Mouse (Mus musculus) embryo, embryonic 10 days (tissue): Measurements from ENCODE around the gene Prss8.
"Not testable (repeated sequence)": the region's sequence is repeated elsewhere in the genome, so short reads cannot be mapped to it uniquely, and the experiment has no call there.

ENCODE experiments used
- DNase-seq: peaks from one replicate; pipeline ENCODE4 v3.0.0-alpha.2; 2015; ENCODE audit warnings: low spot score

Gene Prss8

DNA sequence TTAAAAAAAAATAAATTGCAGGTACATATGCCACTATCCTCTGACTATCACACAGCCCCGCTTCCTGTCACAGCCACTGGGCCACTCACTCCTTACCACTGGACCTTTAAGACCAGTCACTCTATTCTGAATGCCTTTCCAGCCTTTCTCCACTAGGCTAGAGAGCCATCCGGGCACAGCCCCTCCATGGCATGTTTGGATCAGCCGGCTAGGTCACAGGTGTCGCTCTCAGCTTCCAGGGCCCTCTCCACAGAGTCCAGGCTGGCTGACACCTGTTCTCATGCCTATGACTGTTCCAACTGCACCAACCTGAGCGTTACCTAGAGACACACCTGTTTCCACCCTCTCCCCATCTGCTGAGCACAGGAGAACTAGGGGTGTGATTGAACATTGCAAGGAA is 1.3 kb downstream of the Prss8 start:
- no peak for DNase-seq

DNA sequence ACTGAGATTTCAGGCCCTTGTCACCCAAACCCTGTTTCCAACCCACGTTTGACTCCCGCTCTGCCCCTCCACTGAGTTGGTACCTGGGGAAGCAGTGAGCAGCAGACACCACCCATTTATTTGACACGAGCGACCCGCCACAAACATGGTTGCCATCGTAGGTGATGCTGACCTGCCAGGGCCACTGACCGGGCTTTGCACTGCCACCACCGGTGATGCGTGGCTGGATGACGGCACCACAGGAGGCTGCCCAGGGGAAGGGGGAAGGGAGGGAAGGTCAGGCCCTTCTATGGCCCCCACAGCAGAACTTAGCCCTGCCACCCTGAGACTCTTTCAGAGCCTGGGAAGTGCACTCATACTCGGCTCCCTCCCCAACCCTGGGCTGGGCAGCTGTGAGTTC is 2.2 kb downstream of the Prss8 start:
- DNase-seq: no peak

DNA sequence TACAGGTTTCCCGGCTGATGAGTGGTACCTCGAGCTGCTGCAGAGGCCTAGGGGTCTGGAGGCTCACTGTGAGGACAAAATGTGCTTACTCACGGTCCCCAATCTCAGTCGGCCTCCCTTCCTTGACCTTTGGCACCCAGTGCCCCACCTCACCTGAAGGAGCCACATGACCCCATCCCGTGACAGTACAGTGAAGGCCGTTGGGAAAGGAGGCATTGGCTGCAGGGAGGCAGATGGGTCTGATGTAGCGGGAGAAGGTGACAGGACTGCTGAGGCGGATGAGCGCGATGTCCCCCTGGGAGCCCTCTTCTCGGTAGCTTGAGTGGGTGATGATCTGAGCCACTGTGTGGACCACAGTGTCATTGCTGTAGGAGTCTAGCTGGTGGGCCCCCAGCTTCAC is 3.1 kb downstream of the Prss8 start:
- no peak for DNase-seq

DNA sequence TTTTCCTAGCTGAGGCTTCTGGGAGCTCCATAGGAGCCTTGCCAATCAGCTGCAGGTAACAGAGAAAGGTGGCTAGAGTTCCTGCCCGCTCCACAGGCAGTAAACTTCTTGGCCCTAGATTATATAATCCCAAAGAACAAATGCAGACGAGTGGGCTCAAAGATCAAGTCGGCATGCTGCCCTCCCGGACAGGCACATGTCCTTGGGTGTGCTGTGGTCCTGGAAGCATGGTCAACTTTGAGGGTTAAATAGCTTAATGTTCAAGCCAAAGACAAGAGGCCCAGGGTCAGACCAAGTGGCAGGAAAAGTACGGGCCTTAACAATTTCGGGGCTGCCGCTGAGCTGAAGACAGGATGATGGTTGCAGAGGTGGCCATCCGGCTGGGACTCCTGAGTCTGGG is 3.8 kb downstream of the Prss8 start:
- no peak for DNase-seq

- peak; percentile 38 for DNase-seq
Observed at GRCm38 (mm10) chr7:127925252-127925651, 4.7 kb downstream of the Prss8 start.

- no peak for DNase-seq
Observed at GRCm38 (mm10) chr7:127923714-127924113, 6.2 kb downstream of the Prss8 start.

DNA sequence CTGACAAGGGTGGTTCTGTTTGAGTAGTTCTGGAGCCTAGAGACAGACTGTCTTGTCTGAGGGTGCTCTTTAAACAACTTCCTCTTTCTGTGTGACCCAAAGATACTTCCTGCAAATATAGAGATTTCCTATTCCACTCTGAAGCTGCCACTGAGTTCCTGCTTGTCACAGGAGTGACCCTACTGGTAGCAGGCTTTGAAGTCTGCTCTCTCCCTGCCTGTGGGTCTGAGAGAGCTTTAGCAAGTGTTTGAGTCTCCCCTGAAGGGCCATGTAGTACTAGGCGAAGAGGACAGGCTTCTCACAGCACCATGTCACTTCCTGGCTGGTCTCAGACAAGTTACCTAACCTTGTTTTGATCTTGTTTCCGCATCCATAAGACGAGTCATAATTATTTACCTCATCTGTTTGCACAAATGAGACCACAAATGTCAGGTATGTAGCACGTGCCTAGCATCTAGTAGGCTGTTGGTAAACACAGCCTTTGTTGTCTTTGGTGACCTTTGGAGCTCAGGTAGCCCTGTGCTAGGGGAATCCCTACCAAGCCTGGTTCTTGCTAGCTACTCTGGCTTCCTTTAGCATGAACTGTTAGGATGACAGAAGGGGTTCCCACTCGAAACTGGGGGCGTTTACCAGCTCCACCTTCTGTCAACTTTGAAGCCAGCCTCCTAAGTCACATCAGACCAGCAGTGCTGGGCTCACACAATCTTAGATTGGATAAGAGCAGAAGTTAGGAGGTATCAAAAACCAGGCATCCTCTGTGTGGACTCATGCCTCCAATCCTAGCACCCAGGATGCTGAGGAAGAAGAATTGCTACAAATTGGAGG is 7.2 kb downstream of the Prss8 start:
- no peak for DNase-seq

DNA sequence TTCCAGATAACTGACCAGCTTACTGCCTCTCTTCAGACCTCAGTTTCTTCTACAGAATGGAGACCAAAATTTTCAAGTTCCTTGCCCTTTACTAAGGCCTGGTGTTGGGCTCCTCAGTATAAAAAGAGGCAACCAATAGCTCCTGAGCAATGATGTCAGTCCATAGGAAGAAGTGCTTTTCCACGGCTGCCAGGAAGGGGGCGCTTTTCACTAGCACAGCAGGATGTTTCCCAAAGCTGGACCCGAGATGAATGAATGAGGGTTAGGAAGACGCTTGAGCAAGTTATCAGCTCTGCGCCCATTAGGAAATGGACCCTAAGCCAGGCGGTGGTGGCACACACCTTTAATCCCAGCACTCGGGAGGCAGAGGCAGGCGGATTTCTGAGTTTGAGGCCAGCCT is 8.4 kb downstream of the Prss8 start:
- peak; percentile 57 for DNase-seq

- no peak for DNase-seq
Observed at GRCm38 (mm10) chr7:127919290-127919689, 10.6 kb downstream of the Prss8 start.

DNA sequence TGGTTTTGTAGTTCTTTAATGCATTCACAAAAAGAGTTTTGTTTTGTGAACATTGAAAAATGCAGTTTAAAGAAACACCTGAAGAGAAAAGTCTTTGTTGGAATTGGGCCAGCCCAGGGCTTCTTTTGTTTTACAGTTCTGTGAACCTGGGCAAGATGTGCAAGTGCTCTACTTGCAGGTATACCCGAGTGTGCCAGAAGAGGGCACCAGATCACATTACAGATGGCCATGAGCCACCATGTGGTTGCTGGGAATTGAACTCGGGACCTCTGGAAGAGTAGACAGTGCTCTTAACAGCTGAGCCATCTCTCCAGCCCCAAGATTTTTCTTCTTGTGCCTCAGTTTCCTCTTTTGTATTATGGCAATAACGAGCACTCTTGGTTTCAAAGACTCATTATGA is 11.7 kb downstream of the Prss8 start:
- peak; percentile 75 for DNase-seq

DNA sequence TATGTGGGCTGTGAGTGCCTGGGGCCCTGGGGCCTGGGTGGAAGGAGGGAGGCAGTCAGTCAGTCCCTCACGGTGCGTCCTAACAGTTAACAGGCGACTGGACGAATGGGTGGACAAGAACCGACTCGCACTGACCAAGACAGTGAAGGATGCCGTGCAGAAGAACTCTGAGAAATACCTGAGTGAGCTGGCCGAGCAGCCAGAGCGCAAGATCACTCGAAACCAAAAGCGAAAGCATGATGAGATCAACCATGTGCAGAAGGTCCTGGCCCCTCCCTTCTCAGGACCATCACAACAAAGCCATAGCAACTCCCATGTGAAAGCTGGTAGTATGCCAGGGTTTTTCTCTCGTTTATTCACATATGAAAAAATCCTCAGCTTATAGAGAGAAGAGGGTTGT is 14.6 kb downstream of the Prss8 start:
- DNase-seq: peak; percentile 3

- no peak for DNase-seq
Observed at GRCm38 (mm10) chr7:127912938-127913337, 17.0 kb downstream of the Prss8 start.

DNA sequence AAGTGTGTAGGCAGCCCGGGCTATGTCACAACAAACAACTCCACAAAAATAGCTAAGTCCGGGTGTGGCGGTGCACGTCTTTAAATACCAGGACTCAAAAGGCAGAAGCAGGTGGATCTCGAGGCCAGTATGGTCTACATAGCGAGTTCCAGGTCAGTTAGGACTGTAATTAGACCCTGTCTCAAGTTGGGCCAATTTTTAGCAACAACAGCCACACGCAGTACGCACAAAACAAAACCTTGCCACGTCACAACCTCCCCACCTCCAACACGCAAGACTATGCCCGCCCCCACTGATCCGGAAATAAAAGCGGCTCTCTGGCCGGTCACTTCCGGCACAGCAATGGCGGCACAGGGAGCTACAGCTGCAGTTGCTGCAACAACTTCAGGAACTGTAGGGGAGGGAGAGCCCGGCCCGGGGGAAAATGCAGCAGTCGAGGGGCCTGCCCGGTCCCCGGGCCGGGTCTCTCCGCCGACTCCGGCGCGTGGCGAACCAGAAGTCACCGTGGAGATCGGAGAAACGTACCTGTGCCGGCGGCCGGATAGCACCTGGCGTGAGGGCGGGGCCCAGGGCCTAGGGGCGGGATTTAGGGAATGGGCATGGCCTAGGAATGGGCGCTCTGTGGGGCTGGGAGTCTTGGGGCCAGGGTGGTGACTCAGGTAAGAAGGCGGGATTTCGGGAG is 17.6 kb downstream of the Prss8 start, which contains the start of gene Kat8:
Gene Kat8 (plus strand): TSS at position 327 of the 682 bp plus-strand sequence.
- peak; percentile 94 for DNase-seq

- DNase-seq: no peak
Observed at GRCm38 (mm10) chr7:127908656-127909055, 21.2 kb downstream of the Prss8 start.

GRCm38 (mm10) chr7:127907939-127908338 is 22.0 kb downstream of the Prss8 start:
- DNase-seq: no peak

GRCm38 (mm10) chr7:127903971-127904796 is 25.7 kb downstream of the Prss8 start, which contains the start of gene Bckdk:
Bckdk (plus strand) TSS chr7:127904082.
- peak; percentile 90 for DNase-seq

GRCm38 (mm10) chr7:127901772-127902171 is 28.1 kb downstream of the Prss8 start:
- DNase-seq: no peak

DNA sequence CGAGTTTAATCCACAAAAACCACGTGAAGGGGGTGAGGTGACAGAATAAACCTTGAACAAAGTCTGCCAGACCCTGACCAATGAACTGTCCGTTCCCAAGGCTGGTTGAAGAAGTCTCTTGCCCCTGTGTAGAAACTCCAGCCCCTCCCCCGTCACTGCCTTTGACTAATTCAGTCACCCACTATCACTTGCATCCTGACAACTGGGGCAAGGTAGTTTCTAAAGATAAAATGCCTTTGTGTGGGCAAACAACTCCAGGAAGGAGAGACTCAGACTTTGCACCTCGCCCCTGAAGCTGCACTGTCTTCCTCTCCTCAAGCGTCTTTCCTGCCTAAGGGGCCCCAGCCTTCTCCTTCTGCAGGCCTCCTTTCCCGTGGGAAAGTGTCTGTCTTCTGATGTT is 29.9 kb downstream of the Prss8 start:
- DNase-seq: no peak

DNA sequence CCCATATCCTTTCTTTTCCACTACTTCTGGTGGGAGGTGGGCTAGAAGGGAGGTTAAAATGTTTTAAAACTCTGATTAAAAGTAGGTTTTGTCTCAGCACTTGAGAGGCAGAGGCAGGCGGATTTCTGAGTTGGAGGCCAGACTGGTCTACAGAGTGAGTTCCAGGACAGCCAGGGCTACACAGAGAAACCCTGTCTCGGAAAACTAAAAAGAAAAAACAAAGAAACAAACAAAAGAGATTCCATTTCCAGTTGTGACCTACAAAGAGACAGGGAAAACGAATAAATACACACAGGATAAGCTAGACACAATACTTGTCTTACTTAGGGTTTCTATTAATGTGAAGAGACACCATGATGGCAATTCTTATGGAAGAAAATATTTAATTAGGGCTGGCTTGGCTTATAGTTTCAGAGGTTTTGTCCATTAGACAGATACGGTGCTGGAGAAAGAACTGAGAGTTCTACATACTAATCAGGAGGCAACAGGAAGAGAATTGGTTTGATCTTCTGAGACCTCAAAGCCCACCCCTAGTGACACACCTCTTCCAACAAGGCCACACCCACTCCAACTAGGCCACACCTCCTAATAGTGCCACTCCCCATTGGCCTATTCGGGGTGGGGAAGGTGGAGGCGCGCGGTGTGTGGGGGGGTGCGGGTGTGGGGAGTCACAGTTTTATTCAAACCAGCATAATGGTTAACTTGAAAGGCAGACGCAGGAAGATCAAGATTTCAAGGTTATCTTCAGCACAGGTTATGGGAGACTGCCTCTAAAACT is 31.5 kb downstream of the Prss8 start:
- DNase-seq: no peak

GRCm38 (mm10) chr7:127897542-127897941 is 32.4 kb downstream of the Prss8 start:
- no peak for DNase-seq

DNA sequence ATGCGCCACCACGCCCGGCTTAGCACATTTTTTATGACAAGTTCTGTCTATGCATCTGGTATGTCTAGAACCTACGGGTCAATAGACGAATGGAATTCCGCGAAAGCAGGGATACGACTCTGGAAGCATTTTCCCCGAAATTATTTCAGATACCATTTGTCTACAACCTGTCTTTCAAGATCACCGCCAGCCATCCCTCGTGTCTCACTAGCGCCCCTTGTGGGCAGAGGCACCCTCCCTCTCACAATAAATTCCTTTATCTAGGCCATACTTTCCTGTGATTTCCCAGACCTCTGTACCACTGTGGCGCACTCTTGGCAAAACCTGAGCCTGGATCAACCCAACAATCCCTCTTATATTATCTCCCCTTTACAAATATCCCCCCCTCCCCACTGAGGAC is 33.5 kb downstream of the Prss8 start:
- peak; percentile 53 for DNase-seq

DNA sequence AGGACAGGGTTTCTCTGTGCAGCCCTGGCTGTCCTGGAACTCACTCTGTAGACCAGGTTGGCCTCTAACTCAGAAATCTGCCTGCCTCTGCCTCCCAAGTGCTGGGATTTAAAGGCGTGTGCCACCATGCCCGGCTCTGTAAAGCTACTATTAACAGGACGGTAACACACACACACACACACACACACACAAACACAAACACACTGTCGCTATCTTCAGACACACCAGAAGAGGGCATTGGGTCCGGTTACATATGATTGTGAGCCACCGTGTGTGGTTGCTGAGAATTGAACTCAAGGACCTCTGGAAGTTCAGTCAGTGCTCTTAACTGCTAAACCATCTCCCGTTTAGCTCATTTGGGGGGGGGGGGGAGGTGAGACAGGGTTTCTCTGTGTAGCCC is 34.0 kb downstream of the Prss8 start:
- not testable (repeated sequence) for DNase-seq
